9 mouse cellular contexts compared by ENCODE assay signal in genomic region chr7:124990695-124991094, GRCm38 (mm10).
A peak's percentile ranks its signal among the peaks of the same experiment; 100 is the strongest.
DNase-seq lines count a peak whose midpoint lies in the region; ATAC-seq and TF ChIP-seq lines count a peak whose summit lies in the region.
"Had no signal": no experiment of that assay in that cellular context is flagged by ENCODE, and none has a peak within 500 bp of the region (broad histone marks: within the 10 kb centered on the region; RNA-seq: fewer than 3 reads in every experiment).

No protein-coding gene starts in this region.

- no peaks in the 10 kb centered on the region for H3K36me3 ChIP-seq in hindbrain, embryonic 10.5 days
- H3K36me3 ChIP-seq in intestine, postnatal 0 days (ENCODE audit: control insufficient read depth, insufficient read depth), result no peaks in the 10 kb centered on the region

- H3K4me1 ChIP-seq in hindbrain, embryonic 10.5 days (replicated peaks), result no peaks in the 10 kb centered on the region
- H3K4me1 ChIP-seq in intestine, postnatal 0 days (replicated peaks; ENCODE audit: control insufficient read depth, insufficient read depth, low read length), result no peaks in the 10 kb centered on the region

- DNase-seq in layer of hippocampus, adult 11-12 months (ENCODE audit: low spot score), result peak; percentile 13
- no peak for DNase-seq in layer of hippocampus, adult 9-10 months (ENCODE audit: low spot score)
- peak; percentile 6 for DNase-seq in hindbrain, embryonic 10.5 days (ENCODE audit: low spot score)
- DNase-seq in left cerebral cortex, postnatal 4 days, result peak; percentile 73
- DNase-seq in right cerebral cortex, postnatal 14 days, result peak; percentile 17
- no peak for DNase-seq in kidney, adult 8-10 months

- H3K4me2 ChIP-seq in intestine, postnatal 0 days (replicated peaks; ENCODE audit: low read depth), result no peak overlapping the region

- 55% methylated on average over 13 of the region's 13 CpGs for WGBS in hindbrain, embryonic 10.5 days
- WGBS in intestine, postnatal 0 days, result 49% methylated on average over 13 of the region's 13 CpGs

- no peak overlapping the region for H3K4me3 ChIP-seq in hindbrain, embryonic 10.5 days
- no peak overlapping the region for H3K4me3 ChIP-seq in intestine, postnatal 0 days (ENCODE audit: low read depth, low read length)
- H3K4me3 ChIP-seq: erythroblast, embryonic 14.5 days had no signal

- no peaks in the 10 kb centered on the region for H3K9me3 ChIP-seq in hindbrain, embryonic 10.5 days
- no peaks in the 10 kb centered on the region for H3K9me3 ChIP-seq in intestine, postnatal 0 days (ENCODE audit: control insufficient read depth)

- no peak for ATAC-seq in intestine, postnatal 0 days
- ATAC-seq in activated CD4-positive, CD25-positive, alpha-beta regulatory T cell, adult 4 months, result no peak

- TF ChIP-seq CTCF in intestine, postnatal 0 days (IDR thresholded peaks at IDR 0.05; ENCODE audit: low read depth), result no peak

- H3K27ac ChIP-seq in hindbrain, embryonic 10.5 days, result no peak overlapping the region
- no peak overlapping the region for H3K27ac ChIP-seq in intestine, postnatal 0 days (ENCODE audit: low read depth, low read length)

- intact Hi-C loops in left cerebral cortex, postnatal 4 days (cut with DNase I), result no loop called here

- H3K9ac ChIP-seq in intestine, postnatal 0 days (ENCODE audit: low read depth, low read length), result no peak overlapping the region

- H3K27me3 ChIP-seq in hindbrain, embryonic 10.5 days (ENCODE audit: insufficient read depth, poor library complexity, severe bottlenecking), result no peaks in the 10 kb centered on the region
- no peaks in the 10 kb centered on the region for H3K27me3 ChIP-seq in intestine, postnatal 0 days (replicated peaks; ENCODE audit: control insufficient read depth, insufficient read depth, low read length)

Comparison
In these comparisons a context has a peak if more than half of its experiments do, and no peak if none do; other contexts are left out.
1. DNase-seq: peak in layer of hippocampus, adult 11-12 months (single experiment), hindbrain, embryonic 10.5 days (single experiment), left cerebral cortex, postnatal 4 days (single experiment) and right cerebral cortex, postnatal 14 days (single experiment); none in layer of hippocampus, adult 9-10 months (single experiment) and kidney, adult 8-10 months (0 of 2).